Mouse (Mus musculus) kidney, adult 2 months (tissue): ENCODE data around the gene Etv5.

ENCODE experiments used
- CTCF ChIP-seq: fragments of 200-500 bp; conservative IDR thresholded peaks from 2 replicates; pipeline ENCODE4 v1.5.1; 2011; ENCODE audit warnings: low read depth, mild to moderate bottlenecking, control low read depth, low read length, moderate library complexity, mixed read lengths; ENCODE audit not compliant: insufficient read depth, insufficient read length
- POLR2A ChIP-seq: fragments of 200-500 bp; IDR thresholded peaks from one replicate; pipeline ENCODE4 v1.6.1; 2011; ENCODE audit warnings: low read depth, low read length, control low read depth

DNA sequence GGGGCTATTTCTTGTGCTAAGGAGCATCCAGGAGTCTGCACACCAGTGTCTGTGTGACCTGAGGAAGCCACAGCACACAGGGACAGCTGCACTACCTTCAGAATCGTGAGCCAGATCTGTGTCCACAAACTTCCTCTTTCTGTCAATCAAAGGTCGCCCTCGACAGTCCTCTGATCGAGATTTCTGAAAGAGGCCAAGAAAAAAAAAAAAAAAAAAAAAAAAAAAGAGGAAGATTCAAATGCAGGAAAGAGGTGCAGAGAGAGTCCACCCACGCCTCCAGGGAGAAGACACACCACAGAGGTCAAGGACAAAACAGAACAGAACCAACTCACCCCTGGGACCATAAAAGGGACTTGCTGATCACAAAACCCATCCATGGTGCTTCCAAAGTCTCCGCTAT is 3.4 kb downstream of the Etv5 start:
- TF ChIP-seq CTCF: no peak
- TF ChIP-seq POLR2A: no peak
